Mouse (Mus musculus) olfactory bulb, adult 2 months (tissue): ENCODE data around the gene Pcsk6. TPM values are rescaled to one million over a fixed set of nuclear protein-coding genes. Genes with fewer than 3 reads are reported as not detected.
"Not testable (repeated sequence)": the region's sequence is repeated elsewhere in the genome, so short reads cannot be mapped to it uniquely, and the experiment has no call there.

Experiments used
- H3K27ac ChIP-seq: fragments of 200-500 bp; 2 replicates; pipeline ENCODE4 v1.5.1; 2012; ENCODE audit warnings: low read depth, low read length; ENCODE audit not compliant: insufficient read depth
- H3K4me1 ChIP-seq: fragments of 200-500 bp; 2 replicates; pipeline ENCODE4 v1.6.1; 2012; ENCODE audit warnings: low read length; ENCODE audit not compliant: control insufficient read depth, insufficient read depth
- H3K4me3 ChIP-seq: fragments of 200-500 bp; 2 replicates; pipeline ENCODE4 v1.5.1; 2012; ENCODE audit warnings: mild to moderate bottlenecking, low read depth, low read length, moderate library complexity; ENCODE audit not compliant: insufficient read depth
- CTCF ChIP-seq: fragments of 200-500 bp; IDR thresholded peaks from 2 replicates; pipeline ENCODE4 v1.5.1; 2012; ENCODE audit warnings: low read depth, mild to moderate bottlenecking, low read length, moderate library complexity; ENCODE audit not compliant: insufficient read depth
- POLR2A ChIP-seq: fragments of 200-500 bp; IDR thresholded peaks from 2 replicates; pipeline ENCODE4 v1.6.1; 2012; ENCODE audit warnings: mild to moderate bottlenecking, low read depth, low read length, moderate library complexity; ENCODE audit not compliant: insufficient read depth
- WGBS: fragments of 180-500 bp; shearing (Covaris S2); methylation state at CpG from one replicate; pipeline ENCODE4 v1.1.7; 2018; 5-methylcytosine and 5-hydroxymethylcytosine counted together
- polyA plus RNA-seq: library from polyadenylated mRNA; stranded (reverse); fragments of >200 nt; gene quantifications from 2 replicates; pipeline ENCODE4 v1.2.4, GENCODE M21; 2012; ENCODE audit warnings: low replicate concordance; ENCODE audit not compliant: missing spikeins, insufficient read depth, insufficient read length

Pcsk6 gene
- polyA plus RNA-seq, 1 experiment, result not detected

GRCm38 (mm10) chr7:66048446-66049230, 187.1 kb downstream of the Pcsk6 start:
- TF ChIP-seq CTCF (no peak), POLR2A (no peak)
- H3K27ac ChIP-seq, result no peak overlapping the region
- H3K4me1 ChIP-seq, result peaks cover 24% of the 10 kb centered on the region
- no peak overlapping the region for H3K4me3 ChIP-seq
- WGBS, result 87% methylated on average over 12 of the region's 12 CpGs

DNA sequence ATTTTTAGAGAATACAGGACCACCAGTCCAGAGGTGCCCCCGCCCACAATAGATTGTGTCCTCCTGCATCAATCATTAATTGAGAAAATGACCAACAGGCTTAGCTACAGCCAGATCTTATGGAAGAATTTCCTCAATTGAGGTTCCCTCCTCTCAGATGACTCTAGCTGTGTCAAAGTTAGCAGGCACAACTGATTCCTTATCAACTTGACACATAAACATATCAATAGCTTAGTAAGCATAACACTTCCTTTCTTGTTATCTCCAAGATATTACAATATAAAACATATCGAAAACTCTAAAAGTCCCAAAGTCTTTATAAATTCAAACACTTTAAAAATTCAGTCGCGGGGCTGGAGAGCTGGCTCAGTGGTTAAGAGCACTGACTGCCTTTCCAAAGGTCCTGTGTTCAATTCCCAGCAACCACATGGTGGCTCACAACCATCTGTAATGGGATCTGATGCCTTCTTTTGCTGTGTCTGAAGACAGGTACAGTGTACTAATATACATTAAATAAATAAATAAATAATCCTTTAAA, 192.5 kb downstream of the Pcsk6 start:
- 91% methylated on average over 4 of the region's 4 CpGs for WGBS
- Histone ChIP-seq H3K27ac (no peak overlapping the region), H3K4me3 (no peak overlapping the region), H3K4me1 (no peaks in the 10 kb centered on the region)
- TF ChIP-seq POLR2A, result no peak

DNA sequence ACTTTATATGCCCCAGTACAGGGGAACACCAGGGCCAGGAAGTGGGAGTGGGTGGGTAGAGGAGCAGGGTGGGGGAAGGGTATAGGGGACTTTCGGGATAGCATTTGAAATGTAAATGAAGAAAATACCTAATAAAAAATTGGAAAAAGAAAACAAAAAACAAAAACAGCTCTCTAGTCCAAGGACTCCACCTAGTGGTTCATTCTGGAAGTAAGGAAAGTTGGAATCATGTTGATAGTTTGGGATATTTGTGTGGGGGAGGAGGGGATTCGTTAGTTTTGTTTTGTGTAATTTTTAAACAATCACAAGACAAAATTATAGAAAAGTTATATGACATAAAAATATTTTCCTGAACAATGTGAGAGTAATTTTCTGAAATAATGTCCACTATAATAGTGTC, 193.8 kb downstream of the Pcsk6 start:
- H3K4me1 ChIP-seq, H3K27ac ChIP-seq, H3K4me3 ChIP-seq: not testable (repeated sequence)
- 0% methylated on average over 2 of the region's 2 CpGs for WGBS

DNA sequence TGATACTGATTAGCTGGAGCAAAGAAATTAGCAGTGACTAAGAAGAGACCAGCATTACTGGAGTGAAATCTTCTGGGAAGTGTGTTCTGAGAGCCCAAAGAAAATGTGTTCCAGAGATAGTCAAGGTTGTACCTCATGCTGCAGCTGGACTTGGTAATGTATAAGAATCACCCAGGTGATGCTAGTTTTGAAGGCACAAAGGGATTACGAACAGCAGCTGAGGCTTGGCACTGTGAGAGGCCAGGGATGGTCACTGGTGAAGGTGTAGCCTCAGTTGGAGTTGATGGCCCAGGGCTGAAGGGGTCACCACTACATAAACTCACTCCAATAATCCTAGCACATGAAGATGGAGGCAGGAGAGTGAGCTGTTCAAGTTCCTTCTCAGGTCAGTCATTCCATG, 197.2 kb downstream of the Pcsk6 start, which contains the start of gene Snrpa1:
Gene Snrpa1 (plus strand): TSS at position 301 of the 400 bp plus-strand sequence.
- 74% methylated on average over 1 of the region's 1 CpGs for WGBS
- Histone ChIP-seq H3K4me1 (peaks cover 2% of the 10 kb centered on the region; the same call in 1 of the 2 replicates), H3K4me3 (peak within 1 kb of the TSS; percentile 74; the same call in 1 of the 2 replicates), H3K27ac (no peak within 1 kb of the TSS)
- no peak for TF ChIP-seq POLR2A
- TF ChIP-seq CTCF, result no peak

DNA sequence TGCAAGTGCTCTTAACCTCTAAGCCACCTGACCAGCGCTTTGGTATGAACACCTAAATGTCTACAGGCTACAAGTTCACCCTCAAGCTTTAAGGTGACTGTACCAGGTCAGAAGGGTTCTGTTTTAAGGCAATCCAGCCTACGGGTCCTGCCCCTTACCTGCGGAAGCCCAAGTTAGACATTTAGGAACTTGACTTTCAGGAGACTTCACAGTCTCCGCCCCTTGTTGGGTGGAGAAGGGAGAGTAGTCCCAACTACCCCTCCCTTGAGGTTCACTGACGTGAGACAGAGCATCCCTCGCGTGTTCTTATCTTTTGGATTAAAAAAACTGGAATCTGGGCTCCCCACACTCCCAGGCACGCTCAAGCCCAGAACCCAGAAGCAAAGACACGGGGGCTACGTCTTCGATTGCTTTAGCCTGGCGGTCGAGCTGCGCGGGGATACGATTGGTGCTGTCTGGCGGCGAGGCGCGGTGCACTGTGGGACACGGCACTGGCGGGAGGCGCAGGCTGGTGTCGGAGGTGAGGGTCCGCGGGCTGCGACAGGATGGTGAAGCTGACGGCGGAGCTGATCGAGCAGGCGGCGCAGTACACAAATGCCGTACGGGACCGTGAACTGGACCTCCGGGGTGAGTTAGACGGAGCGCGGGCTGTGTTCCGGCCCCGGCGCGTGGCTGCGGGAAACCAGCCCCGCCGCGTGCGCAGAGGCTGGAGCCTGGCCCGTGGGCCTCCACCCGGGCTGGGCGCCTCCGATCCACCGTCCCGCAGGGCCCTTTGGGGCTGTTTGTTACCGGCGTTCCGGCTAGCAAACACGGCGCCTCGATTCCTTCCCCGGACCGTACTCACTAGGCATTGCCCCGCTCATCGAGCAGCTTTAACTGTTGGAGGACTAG, 198.8 kb downstream of the Pcsk6 start:
- TF ChIP-seq POLR2A (peak; percentile 70), CTCF (no peak)
- under 1% methylated on average over 64 of the region's 64 CpGs for WGBS
- Histone ChIP-seq H3K4me3 (peak overlapping the region; percentile 74), H3K4me1 (peaks cover 2% of the 10 kb centered on the region; the same call in 1 of the 2 replicates), H3K27ac (no peak overlapping the region)

GRCm38 (mm10) chr7:66061057-66061456, 199.5 kb downstream of the Pcsk6 start:
- TF ChIP-seq POLR2A, result no peak
- TF ChIP-seq CTCF, result no peak
- H3K4me3 ChIP-seq, result peak overlapping the region; percentile 74
- H3K4me1 ChIP-seq, result peaks cover 2% of the 10 kb centered on the region; the same call in 1 of the 2 replicates
- under 1% methylated on average over 14 of the region's 14 CpGs for WGBS
- no peak overlapping the region for H3K27ac ChIP-seq

GRCm38 (mm10) chr7:66076411-66076810, 214.9 kb downstream of the Pcsk6 start:
- Histone ChIP-seq H3K4me1 (peaks cover 3% of the 10 kb centered on the region; the same call in 1 of the 2 replicates), H3K4me3 (no peak overlapping the region), H3K27ac (no peak overlapping the region)
- TF ChIP-seq CTCF, result no peak
- 59% methylated on average over 2 of the region's 2 CpGs for WGBS

DNA sequence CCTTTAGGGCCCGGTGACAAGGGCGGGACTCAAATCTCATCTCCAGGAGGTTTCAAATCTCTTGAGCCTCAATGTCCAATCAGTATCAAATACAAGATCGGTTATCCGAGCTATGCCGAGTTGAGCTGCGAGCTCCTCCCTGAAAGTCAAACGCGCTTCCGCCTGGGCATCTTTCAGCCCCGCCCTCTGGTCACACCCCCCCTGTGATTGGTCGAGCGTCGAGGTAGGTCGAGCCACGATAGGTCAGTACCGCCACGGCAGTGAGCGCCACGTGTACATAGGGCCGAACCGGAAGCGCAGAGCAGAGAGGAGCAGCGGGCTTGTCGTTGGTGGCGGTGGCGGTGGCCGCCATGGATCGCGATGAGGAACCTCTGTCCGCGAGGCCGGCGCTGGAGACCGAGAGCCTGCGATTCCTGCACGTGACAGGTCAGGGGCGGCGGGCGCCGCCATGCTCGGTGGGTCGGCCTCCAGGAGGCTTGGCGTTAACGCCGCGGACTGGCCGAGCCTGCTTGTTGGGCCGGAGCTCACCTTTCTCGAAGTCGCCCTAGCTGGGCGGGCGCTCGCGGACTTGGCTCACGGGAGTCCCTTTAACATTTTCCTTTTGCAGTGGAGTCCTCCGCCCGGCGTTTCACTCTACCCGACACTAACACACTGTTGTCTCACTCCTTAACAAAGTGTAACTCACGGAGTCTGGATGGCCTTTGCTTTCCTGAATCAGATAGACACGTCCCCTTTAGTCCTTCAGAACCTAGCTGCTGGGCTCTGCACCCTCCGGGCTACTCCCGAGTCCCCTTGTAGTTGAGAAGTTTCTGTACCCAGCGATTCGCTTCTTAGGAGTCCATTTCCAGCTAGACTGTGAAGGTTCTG, 218.1 kb downstream of the Pcsk6 start, which contains the start of gene Selenos:
Gene Selenos (plus strand): TSS at position 286 of the 867 bp plus-strand sequence.
- Histone ChIP-seq H3K4me1 (peaks cover 3% of the 10 kb centered on the region; the same call in 1 of the 2 replicates), H3K27ac (peak within 1 kb of the TSS; percentile 59; the same call in 1 of the 2 replicates), H3K4me3 (peak within 1 kb of the TSS; percentile 86)
- peak; percentile 82 for TF ChIP-seq POLR2A
- TF ChIP-seq CTCF, result no peak
- under 1% methylated on average over 65 of the region's 65 CpGs for WGBS
